Mouse (Mus musculus) intestine, embryonic 15.5 days (tissue): Measurements from ENCODE around the gene Fkrp. TPM values are rescaled to one million over a fixed set of nuclear protein-coding genes. Genes with fewer than 3 reads are reported as not detected.
A peak's percentile ranks its signal among the peaks of the same experiment; 100 is the strongest.

Experiments used
- ATAC-seq: fragments of 200-750 bp; cut with Nextera tagmentation; 2 replicates; pipeline ENCODE4 v1.8.0; 2017; ENCODE audit warnings: moderate TSS enrichment, moderate library complexity
- H3K27ac ChIP-seq: fragments of 300-500 bp; sonication (generic); 2 replicates; pipeline ENCODE4 v1.5.1; 2015; ENCODE audit warnings: mild to moderate bottlenecking, inconsistent platforms
- H3K27me3 ChIP-seq: fragments of 300-500 bp; sonication (generic); replicated peaks from 2 replicates; pipeline ENCODE4 v1.6.1; 2015; ENCODE audit warnings: inconsistent platforms
- H3K36me3 ChIP-seq: fragments of 300-500 bp; sonication (generic); 2 replicates; pipeline ENCODE4 v1.6.1; 2015; ENCODE audit warnings: inconsistent platforms
- H3K4me1 ChIP-seq: fragments of 300-500 bp; sonication (generic); replicated peaks from 2 replicates; pipeline ENCODE4 v1.6.1; 2015; ENCODE audit warnings: inconsistent platforms
- H3K4me2 ChIP-seq: fragments of 300-500 bp; sonication (generic); replicated peaks from 2 replicates; pipeline ENCODE4 v1.6.1; 2015; ENCODE audit warnings: mild to moderate bottlenecking, inconsistent platforms
- H3K4me3 ChIP-seq: fragments of 300-500 bp; sonication (generic); replicated peaks from 2 replicates; pipeline ENCODE4 v1.5.1; 2015; ENCODE audit warnings: inconsistent platforms
- H3K9ac ChIP-seq: fragments of 300-500 bp; sonication (generic); 2 replicates; pipeline ENCODE4 v1.6.1; 2015; ENCODE audit warnings: inconsistent platforms
- H3K9me3 ChIP-seq: fragments of 300-500 bp; sonication (generic); 2 replicates; pipeline ENCODE4 v1.6.1; 2016; ENCODE audit warnings: inconsistent platforms
- WGBS: fragments of 180-500 bp; shearing (Covaris S2); methylation state at CpG from one replicate; pipeline ENCODE4 v1.1.7; 2015; 5-methylcytosine and 5-hydroxymethylcytosine counted together
- polyA plus RNA-seq: library from polyadenylated mRNA; unstranded; fragments of >200 nt; fragmentation: Nextera tagmentation; extraction: Ambion mirVana; gene quantifications from 2 replicates; pipeline ENCODE4 v1.2.1, GENCODE M21; 2015

The Fkrp gene
- polyA plus RNA-seq: 25.1 and 25.6 TPM in 2 replicates

DNA sequence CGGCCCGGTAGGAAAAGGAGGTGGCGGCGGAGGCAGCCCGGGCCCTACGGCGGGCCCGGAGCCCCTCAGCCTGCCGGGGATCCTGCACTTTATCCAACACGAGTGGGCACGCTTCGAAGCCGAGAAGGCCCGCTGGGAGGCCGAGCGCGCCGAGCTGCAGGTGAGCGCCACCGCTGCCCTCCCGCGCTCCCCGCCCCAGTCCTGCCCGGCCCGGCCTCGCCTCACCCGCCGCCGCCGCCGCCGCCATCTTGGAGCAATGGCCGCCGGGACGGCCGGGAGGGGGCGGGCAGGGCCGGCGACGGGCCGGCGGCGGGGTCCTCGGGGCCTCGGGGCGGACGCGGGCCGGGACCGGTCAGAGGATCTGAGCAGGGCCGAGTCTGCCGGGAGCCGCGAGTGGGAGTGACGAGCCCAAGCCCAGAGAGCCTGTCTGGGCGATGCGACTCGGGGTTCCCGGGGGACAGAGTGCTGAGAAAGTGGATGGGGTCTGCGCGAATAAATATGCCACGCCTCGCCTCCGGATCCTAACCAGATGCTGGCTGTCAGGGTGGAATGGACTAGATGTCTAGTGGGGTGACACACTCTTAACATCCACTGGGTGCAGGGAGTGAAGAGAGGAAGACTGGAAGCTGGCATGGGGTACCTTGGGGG, at the start of gene Fkrp:
Fkrp (minus strand) TSS at position 258 of the 648 bp plus-strand sequence.
- no peaks in the 10 kb centered on the region for H3K9me3 ChIP-seq
- WGBS: under 1% methylated on average over 64 of the region's 64 CpGs
- H3K9ac ChIP-seq: peak within 1 kb of the TSS; percentile 100
- peak within 1 kb of the TSS; percentile 92 for H3K4me2 ChIP-seq
- H3K36me3 ChIP-seq: peaks cover 13% of the 10 kb centered on the region; the same call in 1 of the 2 replicates
- peaks cover 48% of the 10 kb centered on the region for H3K4me1 ChIP-seq
- peak; percentile 85 for ATAC-seq
- peaks cover 5% of the 10 kb centered on the region; the same call in 1 of the 2 replicates for H3K27me3 ChIP-seq
- H3K27ac ChIP-seq: peak within 1 kb of the TSS; percentile 96
- peak within 1 kb of the TSS; percentile 99 for H3K4me3 ChIP-seq

DNA sequence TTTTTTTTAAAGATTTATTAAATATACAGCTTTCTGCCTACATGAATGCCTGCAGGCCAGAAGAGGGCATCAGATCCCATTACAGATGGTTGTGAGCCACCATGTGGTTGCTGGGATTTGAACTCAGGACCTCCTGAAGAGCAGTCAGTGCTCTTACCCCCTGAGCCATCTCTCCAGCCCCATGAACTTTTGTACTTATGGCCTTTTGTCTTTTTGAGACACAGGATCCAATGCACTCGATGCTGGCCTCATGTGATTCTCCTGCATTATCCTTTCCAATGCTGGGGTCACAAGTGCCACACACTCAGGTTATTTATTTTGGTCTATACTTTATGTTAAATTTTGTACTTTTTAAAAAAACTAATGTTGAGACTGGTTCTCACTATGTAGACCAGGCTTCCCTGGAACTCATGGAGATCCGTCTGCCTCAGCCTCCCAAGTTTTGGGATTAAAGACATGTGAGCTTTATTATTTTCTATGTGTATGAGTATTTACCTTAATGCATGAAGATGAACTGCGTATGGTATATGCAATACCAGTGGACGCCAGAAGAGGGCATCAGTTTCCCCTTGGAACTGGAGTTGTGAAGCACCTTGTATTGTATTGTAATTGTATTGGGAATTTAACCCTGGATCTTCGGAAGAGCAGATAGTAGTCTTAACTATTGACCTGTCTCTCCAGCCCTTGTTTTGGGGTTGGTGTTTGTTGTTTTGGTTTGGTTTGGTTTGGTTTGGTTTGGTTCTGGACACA, 43.5 kb upstream of the Fkrp start:
- H3K4me1 ChIP-seq: no peaks in the 10 kb centered on the region
- H3K4me2 ChIP-seq: no peak overlapping the region
- no peaks in the 10 kb centered on the region for H3K27me3 ChIP-seq
- 26% methylated on average over 5 of the region's 5 CpGs for WGBS
- no peak overlapping the region for H3K9ac ChIP-seq
- peaks cover 26% of the 10 kb centered on the region for H3K36me3 ChIP-seq
- H3K9me3 ChIP-seq: no peaks in the 10 kb centered on the region
- no peak overlapping the region for H3K27ac ChIP-seq
- H3K4me3 ChIP-seq: no peak overlapping the region
- ATAC-seq: no peak

DNA sequence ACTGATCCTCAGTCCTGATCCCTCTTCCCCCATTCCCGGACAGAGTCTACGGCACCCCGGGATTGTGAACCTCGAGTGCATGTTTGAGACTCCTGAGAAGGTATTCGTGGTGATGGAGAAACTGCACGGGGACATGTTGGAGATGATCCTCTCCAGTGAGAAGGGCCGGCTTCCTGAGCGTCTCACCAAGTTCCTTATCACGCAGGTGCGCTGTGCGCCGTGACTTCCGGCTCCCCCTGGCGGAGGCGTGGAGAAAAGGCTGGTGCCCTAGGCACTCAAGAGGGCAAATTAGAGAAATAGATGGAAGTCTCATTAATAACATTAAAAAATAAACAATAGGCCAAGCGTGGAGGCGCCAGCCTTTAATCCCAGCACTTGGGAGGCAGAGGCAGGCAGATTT, 41.8 kb upstream of the Fkrp start:
- Histone ChIP-seq H3K27ac (no peak overlapping the region), H3K4me3 (no peak overlapping the region), H3K4me2 (no peak overlapping the region), H3K36me3 (peaks cover 19% of the 10 kb centered on the region), H3K4me1 (0 out of 2 replicates have a peak, but pooled peaks cover under 1% of the 10 kb centered on the region), H3K9me3 (no peaks in the 10 kb centered on the region), H3K27me3 (no peaks in the 10 kb centered on the region), H3K9ac (no peak overlapping the region)
- WGBS: 24% methylated on average over 17 of the region's 17 CpGs
- ATAC-seq: no peak

DNA sequence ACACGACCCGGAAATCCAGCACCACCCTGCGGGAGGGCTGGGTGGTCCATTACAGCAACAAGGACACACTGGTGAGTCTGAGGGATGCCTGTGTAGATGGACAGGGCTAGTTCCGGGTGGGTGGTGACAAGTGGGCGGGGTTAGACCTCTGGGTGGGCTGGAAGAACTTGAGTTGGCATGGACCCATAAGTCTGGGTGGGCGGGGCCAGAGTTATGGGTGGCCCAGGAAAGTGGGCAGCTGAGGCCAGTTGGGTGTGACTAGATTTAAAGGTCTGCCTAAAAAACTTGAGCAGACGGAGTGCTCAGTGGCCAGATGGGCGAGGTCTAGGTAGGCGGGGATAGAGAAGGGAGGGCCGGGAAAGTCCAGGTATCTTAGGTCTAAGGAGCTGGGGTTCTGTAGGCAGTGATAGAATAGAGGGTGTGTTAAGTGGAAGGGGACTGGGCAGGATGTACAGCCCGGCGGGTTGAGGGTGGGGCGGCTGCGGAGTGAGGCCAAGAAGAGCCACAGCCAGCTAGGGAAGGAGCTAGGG, 36.8 kb upstream of the Fkrp start:
- 80% methylated on average over 14 of the region's 14 CpGs for WGBS
- Histone ChIP-seq H3K9ac (no peak overlapping the region), H3K4me1 (0 out of 2 replicates have a peak, but pooled peaks cover 4% of the 10 kb centered on the region), H3K27ac (no peak overlapping the region), H3K4me2 (no peak overlapping the region), H3K9me3 (no peaks in the 10 kb centered on the region), H3K4me3 (no peak overlapping the region), H3K27me3 (no peaks in the 10 kb centered on the region), H3K36me3 (peaks cover 36% of the 10 kb centered on the region)
- peak; percentile 84 for ATAC-seq

DNA sequence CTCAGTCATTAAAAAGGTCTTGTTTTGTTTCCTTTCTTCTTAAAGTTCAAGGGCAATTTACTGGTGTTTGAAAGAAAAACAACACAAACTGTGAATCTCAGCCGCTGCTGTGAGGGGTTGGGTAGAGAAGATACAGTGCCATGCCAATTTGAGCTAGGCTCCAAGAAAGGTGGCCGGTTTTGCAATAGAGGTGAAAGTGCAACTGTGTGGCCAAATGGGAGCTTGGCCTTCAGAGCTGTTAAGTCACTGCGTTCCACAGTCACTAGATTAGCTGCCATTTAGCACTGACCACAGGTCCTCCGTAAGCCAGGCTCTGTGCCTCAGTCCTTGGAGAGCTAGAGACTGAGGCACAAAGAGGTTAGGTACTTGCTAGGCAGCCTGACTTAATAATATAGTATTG, 35.1 kb upstream of the Fkrp start:
- H3K36me3 ChIP-seq: peaks cover 31% of the 10 kb centered on the region
- 84% methylated on average over 4 of the region's 4 CpGs for WGBS
- no peaks in the 10 kb centered on the region for H3K9me3 ChIP-seq
- H3K4me2 ChIP-seq: no peak overlapping the region
- no peaks in the 10 kb centered on the region for H3K27me3 ChIP-seq
- H3K27ac ChIP-seq: no peak overlapping the region
- H3K4me1 ChIP-seq: 0 out of 2 replicates have a peak, but pooled peaks cover 4% of the 10 kb centered on the region
- no peak for ATAC-seq
- H3K9ac ChIP-seq: no peak overlapping the region
- H3K4me3 ChIP-seq: no peak overlapping the region

DNA sequence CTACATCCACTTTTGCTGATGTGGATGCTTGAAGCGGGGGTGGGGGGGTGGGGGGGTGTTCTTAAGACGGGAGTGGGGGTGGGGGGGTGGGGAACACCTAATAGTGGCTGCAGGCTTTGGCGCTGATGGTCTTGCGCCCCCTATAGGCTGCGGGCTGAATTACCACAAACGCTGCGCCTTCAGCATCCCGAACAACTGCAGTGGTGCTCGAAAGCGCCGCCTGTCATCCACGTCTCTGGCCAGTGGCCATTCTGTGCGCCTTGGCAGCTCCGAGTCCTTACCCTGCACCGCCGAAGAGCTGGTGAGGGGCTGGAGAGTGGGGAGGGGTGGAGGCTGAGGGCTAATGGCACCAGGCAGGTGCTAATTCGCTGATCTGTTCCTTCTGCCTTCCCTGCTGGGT, 32.0 kb upstream of the Fkrp start:
- 45% methylated on average over 17 of the region's 17 CpGs for WGBS
- H3K27me3 ChIP-seq: no peaks in the 10 kb centered on the region
- H3K36me3 ChIP-seq: peaks cover 22% of the 10 kb centered on the region
- no peak overlapping the region for H3K9ac ChIP-seq
- H3K4me2 ChIP-seq: no peak overlapping the region
- no peak overlapping the region for H3K4me3 ChIP-seq
- peaks cover 20% of the 10 kb centered on the region for H3K4me1 ChIP-seq
- no peaks in the 10 kb centered on the region for H3K9me3 ChIP-seq
- no peak for ATAC-seq
- H3K27ac ChIP-seq: no peak overlapping the region

DNA sequence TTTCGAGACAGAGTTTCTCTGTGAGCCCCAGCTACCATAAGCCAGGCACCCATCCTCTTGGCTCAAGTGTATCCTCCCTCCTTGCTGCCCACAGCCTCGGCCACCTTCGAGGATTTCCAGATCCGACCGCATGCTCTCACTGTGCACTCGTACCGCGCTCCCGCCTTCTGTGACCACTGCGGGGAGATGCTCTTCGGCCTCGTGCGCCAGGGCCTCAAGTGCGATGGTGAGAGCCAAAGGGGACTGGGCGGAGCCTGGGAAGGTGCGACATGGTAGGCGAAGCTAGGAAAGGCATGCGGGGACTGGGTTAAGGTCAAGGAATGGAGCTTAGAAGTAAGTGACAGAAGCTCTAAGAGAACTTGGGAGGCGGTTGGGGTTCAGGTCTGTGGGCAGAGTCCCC, 31.0 kb upstream of the Fkrp start:
- Histone ChIP-seq H3K4me2 (no peak overlapping the region), H3K36me3 (peaks cover 16% of the 10 kb centered on the region; the same call in 1 of the 2 replicates), H3K4me1 (peaks cover 18% of the 10 kb centered on the region), H3K9me3 (no peaks in the 10 kb centered on the region), H3K27me3 (no peaks in the 10 kb centered on the region), H3K27ac (no peak overlapping the region), H3K9ac (no peak overlapping the region), H3K4me3 (no peak overlapping the region)
- 77% methylated on average over 19 of the region's 19 CpGs for WGBS
- no peak for ATAC-seq

DNA sequence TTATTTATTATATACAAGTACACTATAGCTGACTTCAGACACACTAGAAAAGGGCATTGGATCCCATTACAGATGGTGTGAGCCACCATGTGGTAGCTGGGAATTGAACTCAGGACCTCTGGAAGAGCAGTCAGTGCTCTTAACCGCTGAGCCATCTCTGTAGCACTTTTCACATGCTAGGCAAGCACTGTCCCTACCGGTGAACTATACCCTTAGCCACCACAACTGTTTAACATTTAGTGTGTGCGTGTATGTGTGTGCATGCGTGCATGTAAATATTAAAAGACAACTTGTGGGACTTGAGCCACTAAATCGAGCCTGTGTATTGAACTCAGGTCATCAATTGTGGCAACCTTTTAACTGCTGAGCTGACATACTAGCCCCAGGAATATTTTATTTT, 30.2 kb upstream of the Fkrp start:
- no peak overlapping the region for H3K27ac ChIP-seq
- H3K4me2 ChIP-seq: no peak overlapping the region
- 89% methylated on average over 5 of the region's 5 CpGs for WGBS

DNA sequence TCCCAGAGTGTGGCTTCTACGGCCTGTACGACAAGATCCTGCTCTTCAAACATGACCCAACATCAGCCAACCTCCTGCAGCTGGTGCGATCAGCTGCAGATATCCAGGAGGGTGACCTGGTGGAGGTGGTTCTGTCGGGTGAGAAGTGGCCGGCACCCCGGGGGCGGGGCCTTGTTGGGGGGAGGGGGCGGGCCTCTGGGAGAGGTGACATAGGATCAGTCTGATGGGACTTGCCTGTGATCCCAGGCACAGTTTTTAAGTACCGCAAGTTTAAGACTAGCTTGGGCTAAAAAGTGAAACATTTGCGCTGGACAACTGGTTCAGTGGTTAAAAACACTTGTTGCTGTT, 29.3 kb upstream of the Fkrp start:
- 35% methylated on average over 10 of the region's 10 CpGs for WGBS
- H3K27ac ChIP-seq: peak overlapping the region; percentile 66
- H3K9me3 ChIP-seq: no peaks in the 10 kb centered on the region
- peaks cover 16% of the 10 kb centered on the region; the same call in 1 of the 2 replicates for H3K36me3 ChIP-seq
- H3K27me3 ChIP-seq: no peaks in the 10 kb centered on the region
- H3K4me1 ChIP-seq: peaks cover 29% of the 10 kb centered on the region
- ATAC-seq: no peak
- H3K4me2 ChIP-seq: peak overlapping the region; percentile 99
- peak overlapping the region; percentile 55 for H3K4me3 ChIP-seq
- H3K9ac ChIP-seq: peak overlapping the region; percentile 49

More for the DNA sequence above, 30.2 kb upstream of the Fkrp start:
- ATAC-seq: no peak
- H3K27me3 ChIP-seq: no peaks in the 10 kb centered on the region
- no peak overlapping the region for H3K9ac ChIP-seq
- H3K4me3 ChIP-seq: no peak overlapping the region
- peaks cover 22% of the 10 kb centered on the region for H3K4me1 ChIP-seq
- H3K9me3 ChIP-seq: no peaks in the 10 kb centered on the region
- H3K36me3 ChIP-seq: peaks cover 16% of the 10 kb centered on the region; the same call in 1 of the 2 replicates

DNA sequence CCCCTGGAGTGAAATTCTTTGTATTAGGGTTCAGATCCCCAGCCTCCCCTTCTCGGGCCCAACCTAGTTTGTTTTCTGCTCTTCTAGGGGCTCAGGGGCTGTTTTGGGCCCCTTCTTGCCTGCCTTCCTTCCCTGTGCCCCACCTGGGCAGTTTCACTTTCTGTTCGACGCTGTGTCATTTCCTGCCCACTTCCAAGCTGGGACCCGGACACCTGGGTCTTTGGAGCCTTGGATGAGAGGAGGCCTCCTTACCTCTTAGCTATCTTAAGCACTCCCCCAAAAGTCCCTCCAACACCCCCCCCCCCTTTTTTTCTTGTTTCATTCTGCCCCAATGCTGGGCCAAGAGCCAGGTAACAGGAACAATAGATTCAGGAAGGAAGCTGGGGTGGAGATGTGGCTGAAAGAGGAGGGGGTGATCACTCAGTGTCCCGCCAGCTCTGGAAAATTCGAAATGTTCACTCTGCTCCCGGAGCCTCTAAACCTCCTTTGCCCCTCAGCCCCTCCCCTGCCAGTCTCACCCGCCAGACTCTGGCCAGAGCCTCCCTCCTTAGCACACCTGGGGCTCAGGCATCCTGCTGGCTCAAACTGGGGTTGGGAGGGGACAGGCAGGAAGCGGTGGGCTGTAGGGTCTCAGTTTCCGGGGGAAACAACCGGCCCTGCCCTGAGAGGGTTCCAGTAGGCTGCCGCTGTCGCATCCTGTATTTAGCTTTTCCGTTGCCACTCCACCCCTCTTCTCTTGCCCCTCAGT, 28.7 kb upstream of the Fkrp start:
- WGBS: 30% methylated on average over 14 of the region's 14 CpGs
- H3K4me1 ChIP-seq: peaks cover 29% of the 10 kb centered on the region
- no peaks in the 10 kb centered on the region for H3K9me3 ChIP-seq
- peak overlapping the region; percentile 99 for H3K4me2 ChIP-seq
- H3K27ac ChIP-seq: peak overlapping the region; percentile 66
- peak overlapping the region; percentile 49 for H3K9ac ChIP-seq
- peak; percentile 16; the same call in 1 of the 2 replicates for ATAC-seq
- peak overlapping the region; percentile 55 for H3K4me3 ChIP-seq
- H3K27me3 ChIP-seq: no peaks in the 10 kb centered on the region
- H3K36me3 ChIP-seq: peaks cover 14% of the 10 kb centered on the region

DNA sequence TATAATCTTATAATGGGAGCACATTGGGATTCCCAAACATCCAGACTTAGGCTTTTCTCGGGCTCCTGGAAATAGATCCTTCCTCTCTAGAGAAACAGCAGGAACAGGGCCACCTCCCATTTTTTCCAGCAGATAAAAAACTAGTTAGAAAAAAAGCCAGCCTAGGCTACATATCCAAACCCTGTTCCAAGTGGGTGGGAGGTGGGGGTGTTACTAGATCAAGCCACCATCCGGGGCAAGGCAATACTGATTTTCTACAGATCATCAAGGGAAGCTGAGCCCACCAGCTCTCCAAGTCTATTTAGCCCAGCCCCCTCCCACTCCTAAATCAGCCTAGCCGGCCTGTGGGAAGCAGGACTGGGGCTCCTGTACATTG, 28.2 kb upstream of the Fkrp start:
- no peak for ATAC-seq
- Histone ChIP-seq H3K27ac (peak overlapping the region; percentile 66), H3K4me2 (peak overlapping the region; percentile 99), H3K9me3 (no peaks in the 10 kb centered on the region), H3K27me3 (no peaks in the 10 kb centered on the region), H3K4me1 (peaks cover 29% of the 10 kb centered on the region), H3K9ac (peak overlapping the region; percentile 49), H3K36me3 (peaks cover 15% of the 10 kb centered on the region), H3K4me3 (peak overlapping the region; percentile 55)
- WGBS: 52% methylated on average over 3 of the region's 3 CpGs
